Mouse (Mus musculus) heart, embryonic 13.5 days (tissue): ENCODE data around the gene Cacna1b. TPM values are rescaled to one million over a fixed set of nuclear protein-coding genes. Genes with fewer than 3 reads are reported as not detected.
A peak's percentile ranks its signal among the peaks of the same experiment; 100 is the strongest.

Experiments
- ATAC-seq: fragments of 200-750 bp; cut with Nextera tagmentation; 2 replicates; pipeline ENCODE4 v1.8.0; 2017; ENCODE audit warnings: moderate TSS enrichment; ENCODE audit not compliant: insufficient number of reproducible peaks, low FRiP score, low TSS enrichment; ENCODE audit errors: extremely low read depth
- H3K27ac ChIP-seq: fragments of 300-500 bp; sonication (generic); replicated peaks from 2 replicates; pipeline ENCODE4 v1.5.1; 2015; ENCODE audit warnings: moderate library complexity, mild to moderate bottlenecking, inconsistent platforms
- H3K27me3 ChIP-seq: fragments of 300-500 bp; sonication (generic); replicated peaks from 2 replicates; pipeline ENCODE4 v1.6.1; 2015; ENCODE audit warnings: mild to moderate bottlenecking, inconsistent platforms
- H3K36me3 ChIP-seq: fragments of 300-500 bp; sonication (generic); 2 replicates; pipeline ENCODE4 v1.6.1; 2015; ENCODE audit warnings: mild to moderate bottlenecking, inconsistent platforms
- H3K4me1 ChIP-seq: fragments of 300-500 bp; sonication (generic); 2 replicates; pipeline ENCODE4 v1.6.1; 2015; ENCODE audit warnings: inconsistent platforms
- H3K4me2 ChIP-seq: fragments of 300-500 bp; sonication (generic); 2 replicates; pipeline ENCODE4 v1.6.1; 2015; ENCODE audit warnings: inconsistent platforms, mild to moderate bottlenecking, moderate library complexity
- H3K4me3 ChIP-seq: fragments of 300-500 bp; sonication (generic); 2 replicates; pipeline ENCODE4 v1.5.1; 2015; ENCODE audit warnings: moderate library complexity, mild to moderate bottlenecking, inconsistent platforms
- H3K9ac ChIP-seq: fragments of 300-500 bp; sonication (generic); 2 replicates; pipeline ENCODE4 v1.6.1; 2015; ENCODE audit warnings: inconsistent platforms, mild to moderate bottlenecking, moderate library complexity
- H3K9me3 ChIP-seq: fragments of 300-500 bp; sonication (generic); 2 replicates; pipeline ENCODE4 v1.6.1; 2016; ENCODE audit warnings: inconsistent platforms
- WGBS: fragments of 180-500 bp; shearing (Covaris S2); methylation state at CpG from one replicate; pipeline ENCODE4 v1.1.7; 2015; ENCODE audit warnings: mixed read lengths; 5-methylcytosine and 5-hydroxymethylcytosine counted together
- polyA plus RNA-seq: library from polyadenylated mRNA; unstranded; fragments of >200 nt; fragmentation: Nextera tagmentation; extraction: Ambion mirVana; gene quantifications from 2 replicates; pipeline ENCODE4 v1.2.1, GENCODE M21; 2015

The Cacna1b gene
- polyA plus RNA-seq, 1 experiment from 2014 or later = 0.15 TPM

DNA sequence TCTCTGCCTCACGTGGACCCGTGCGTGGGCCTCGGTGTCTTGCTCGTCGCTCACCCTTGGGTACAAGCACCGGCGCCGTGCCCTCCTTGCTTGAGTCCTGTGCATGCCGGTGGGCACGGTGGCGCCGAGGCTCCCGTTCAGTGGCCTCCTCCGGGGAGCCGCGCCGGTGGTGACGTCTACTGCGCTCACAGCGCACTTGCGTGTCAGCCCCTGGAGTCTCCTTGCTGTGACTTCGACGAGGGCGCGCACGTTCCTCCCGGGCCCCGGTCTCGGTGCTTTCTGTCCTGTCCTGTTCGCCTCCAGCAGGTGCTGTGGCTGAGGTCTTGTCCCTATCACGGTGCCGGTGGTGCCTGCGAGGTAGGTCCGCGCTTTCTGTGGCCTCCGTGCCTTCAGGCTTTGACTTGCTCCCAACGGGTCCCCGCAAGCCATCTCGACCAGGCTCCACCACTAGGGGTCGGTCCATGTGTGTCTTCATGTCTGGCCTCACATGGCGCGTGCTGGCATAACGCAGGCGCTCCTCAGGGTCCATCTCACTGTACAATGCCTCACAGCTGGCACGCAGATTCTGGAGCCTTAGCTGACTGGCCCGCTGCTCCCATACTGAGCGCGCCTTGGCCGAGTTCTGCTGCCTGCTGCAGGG, 83.8 kb downstream of the Cacna1b start:
- WGBS = 20% methylated on average over 50 of the region's 50 CpGs
- Histone ChIP-seq H3K27ac (no peak overlapping the region), H3K4me1 (peaks cover 8% of the 10 kb centered on the region), H3K9ac (peak overlapping the region; percentile 37; the same call in 1 of the 2 replicates), H3K36me3 (no peaks in the 10 kb centered on the region), H3K4me3 (peak overlapping the region; percentile 41), H3K9me3 (no peaks in the 10 kb centered on the region), H3K4me2 (peak overlapping the region; percentile 68), H3K27me3 (peaks cover 43% of the 10 kb centered on the region)
- ATAC-seq = no peak

DNA sequence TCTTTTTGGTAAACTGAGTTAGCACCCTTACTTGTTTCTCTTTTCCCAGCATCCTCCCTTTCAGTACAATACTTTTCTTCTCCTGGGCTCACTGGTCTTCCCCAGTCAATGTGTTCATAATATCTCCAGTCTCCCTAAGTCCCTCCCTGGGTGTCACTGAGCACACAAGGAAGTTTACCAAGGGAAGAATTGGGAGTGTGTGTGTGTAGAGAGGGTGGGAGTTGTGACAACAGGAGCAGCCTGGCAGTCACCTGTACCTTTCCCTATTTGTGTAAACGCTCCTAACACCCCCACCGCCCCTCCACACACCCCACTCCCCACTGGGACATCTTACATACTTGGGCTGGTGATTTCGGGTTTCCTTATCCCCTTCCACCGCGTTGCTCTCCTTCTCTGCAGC, 84.4 kb downstream of the Cacna1b start:
- ATAC-seq = no peak
- WGBS = 66% methylated on average over 5 of the region's 5 CpGs
- H3K36me3 ChIP-seq = no peaks in the 10 kb centered on the region
- peak overlapping the region; percentile 68 for H3K4me2 ChIP-seq
- H3K9me3 ChIP-seq = no peaks in the 10 kb centered on the region
- peaks cover 8% of the 10 kb centered on the region for H3K4me1 ChIP-seq
- H3K4me3 ChIP-seq = peak overlapping the region; percentile 41
- H3K27me3 ChIP-seq = peaks cover 43% of the 10 kb centered on the region
- no peak overlapping the region for H3K9ac ChIP-seq
- no peak overlapping the region for H3K27ac ChIP-seq

DNA sequence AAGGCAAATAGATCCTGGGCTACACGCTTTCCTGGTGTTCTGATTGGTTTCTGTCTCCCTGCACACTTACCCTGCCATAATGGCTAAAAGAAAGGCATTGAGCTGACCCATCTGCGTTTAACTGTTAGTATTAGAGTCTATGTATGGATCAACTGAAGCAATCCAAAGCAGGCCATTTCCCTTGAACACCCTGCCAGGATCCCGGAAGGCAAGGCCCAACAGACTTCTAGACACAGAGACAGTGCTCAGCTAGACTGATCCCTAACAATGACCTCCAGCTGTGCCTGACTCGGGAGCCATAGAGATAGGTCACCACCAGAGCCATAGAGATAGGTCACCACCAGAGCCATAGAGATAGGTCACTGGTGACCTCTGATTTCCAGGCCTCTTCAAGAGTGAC, 84.8 kb downstream of the Cacna1b start:
- Histone ChIP-seq H3K4me1 (peaks cover 8% of the 10 kb centered on the region), H3K27ac (no peak overlapping the region), H3K4me3 (no peak overlapping the region), H3K9me3 (no peaks in the 10 kb centered on the region), H3K27me3 (peaks cover 43% of the 10 kb centered on the region), H3K36me3 (no peaks in the 10 kb centered on the region), H3K9ac (no peak overlapping the region), H3K4me2 (no peak overlapping the region)
- ATAC-seq = no peak
- WGBS = 62% methylated on average over 4 of the region's 4 CpGs

DNA sequence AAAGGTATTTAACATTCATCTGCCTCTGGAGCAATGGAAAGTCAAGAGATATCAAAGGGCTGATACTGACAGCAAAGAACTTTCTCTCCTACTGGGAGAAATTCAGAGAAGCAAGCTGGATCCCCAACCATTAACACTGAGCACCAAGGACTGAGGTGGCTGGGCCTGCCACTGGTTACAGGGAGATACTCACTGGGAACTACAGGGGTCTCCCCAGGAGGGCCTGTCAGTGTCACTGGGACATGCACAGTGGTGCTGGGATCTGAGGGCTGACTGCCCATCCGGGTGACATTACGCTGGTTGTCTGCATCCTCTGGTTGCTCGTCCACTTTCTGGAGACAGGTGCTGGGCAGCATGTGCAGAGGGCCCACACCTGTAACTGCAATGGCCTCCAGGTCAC, 85.3 kb downstream of the Cacna1b start:
- H3K4me2 ChIP-seq = no peak overlapping the region

DNA sequence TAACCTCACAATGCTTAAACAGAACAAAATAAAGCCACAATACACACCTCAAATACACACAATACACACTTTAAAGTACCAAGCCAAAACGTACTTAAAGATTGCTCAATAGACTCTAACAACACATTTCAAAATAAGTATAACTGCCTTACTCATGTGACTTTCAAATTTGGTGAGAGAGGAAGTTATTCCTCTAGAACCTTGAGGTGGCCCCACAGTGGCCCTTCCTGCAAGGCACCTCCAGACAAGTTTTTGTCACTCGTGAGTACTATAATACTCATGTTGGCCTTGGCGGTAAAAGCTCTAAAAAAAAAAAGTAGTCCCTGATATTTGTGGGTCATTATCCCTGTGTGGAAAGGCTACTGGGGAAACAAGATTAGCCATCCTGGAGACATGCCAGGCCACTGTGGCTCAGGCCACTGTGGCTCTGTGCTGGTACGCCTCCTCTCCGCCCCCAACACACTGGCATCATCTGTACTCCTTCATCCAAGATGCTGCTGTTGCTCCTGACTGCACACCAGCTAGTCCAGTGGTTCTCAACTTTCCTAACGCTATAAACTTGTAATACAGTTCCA, 88.4 kb downstream of the Cacna1b start:
- peaks cover 8% of the 10 kb centered on the region for H3K4me1 ChIP-seq
- no peaks in the 10 kb centered on the region for H3K36me3 ChIP-seq
- no peak for ATAC-seq
- H3K4me2 ChIP-seq = no peak overlapping the region
- no peak overlapping the region for H3K4me3 ChIP-seq
- H3K27me3 ChIP-seq = peaks cover 21% of the 10 kb centered on the region
- H3K9ac ChIP-seq = no peak overlapping the region
- 73% methylated on average over 6 of the region's 6 CpGs for WGBS
- no peaks in the 10 kb centered on the region for H3K9me3 ChIP-seq
- no peak overlapping the region for H3K27ac ChIP-seq

More for the DNA sequence above, 85.3 kb downstream of the Cacna1b start:
- 75% methylated on average over 3 of the region's 3 CpGs for WGBS
- Histone ChIP-seq H3K9ac (no peak overlapping the region), H3K4me1 (peaks cover 8% of the 10 kb centered on the region), H3K36me3 (no peaks in the 10 kb centered on the region), H3K27me3 (peaks cover 43% of the 10 kb centered on the region), H3K27ac (no peak overlapping the region), H3K9me3 (no peaks in the 10 kb centered on the region), H3K4me3 (no peak overlapping the region)
- ATAC-seq = no peak

DNA sequence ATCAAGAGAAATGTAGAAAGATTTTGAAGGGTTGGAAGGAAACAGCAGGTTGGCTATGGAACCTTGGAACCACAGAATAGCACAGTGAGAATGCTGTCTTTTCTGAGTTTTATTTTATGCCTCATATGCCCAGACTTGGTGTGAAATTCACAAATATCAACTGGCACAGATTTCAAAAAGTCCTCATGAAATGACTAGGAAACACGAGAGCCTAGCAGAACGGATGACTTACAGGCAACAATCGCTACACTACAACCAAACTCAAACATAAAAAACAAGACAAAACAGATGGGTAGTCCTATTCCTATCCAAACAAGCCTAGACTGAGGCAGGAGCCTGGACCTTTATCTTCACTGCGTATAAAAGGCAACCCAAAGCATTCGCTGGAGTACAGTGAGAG, 94.4 kb downstream of the Cacna1b start:
- H3K4me3 ChIP-seq = no peak overlapping the region
- WGBS = 78% methylated on average over 5 of the region's 5 CpGs
- H3K9me3 ChIP-seq = no peaks in the 10 kb centered on the region
- no peaks in the 10 kb centered on the region for H3K27me3 ChIP-seq
- no peak overlapping the region for H3K27ac ChIP-seq
- ATAC-seq = no peak
- H3K4me1 ChIP-seq = peaks cover 4% of the 10 kb centered on the region; the same call in 1 of the 2 replicates
- H3K36me3 ChIP-seq = no peaks in the 10 kb centered on the region
- H3K4me2 ChIP-seq = no peak overlapping the region
- H3K9ac ChIP-seq = no peak overlapping the region

DNA sequence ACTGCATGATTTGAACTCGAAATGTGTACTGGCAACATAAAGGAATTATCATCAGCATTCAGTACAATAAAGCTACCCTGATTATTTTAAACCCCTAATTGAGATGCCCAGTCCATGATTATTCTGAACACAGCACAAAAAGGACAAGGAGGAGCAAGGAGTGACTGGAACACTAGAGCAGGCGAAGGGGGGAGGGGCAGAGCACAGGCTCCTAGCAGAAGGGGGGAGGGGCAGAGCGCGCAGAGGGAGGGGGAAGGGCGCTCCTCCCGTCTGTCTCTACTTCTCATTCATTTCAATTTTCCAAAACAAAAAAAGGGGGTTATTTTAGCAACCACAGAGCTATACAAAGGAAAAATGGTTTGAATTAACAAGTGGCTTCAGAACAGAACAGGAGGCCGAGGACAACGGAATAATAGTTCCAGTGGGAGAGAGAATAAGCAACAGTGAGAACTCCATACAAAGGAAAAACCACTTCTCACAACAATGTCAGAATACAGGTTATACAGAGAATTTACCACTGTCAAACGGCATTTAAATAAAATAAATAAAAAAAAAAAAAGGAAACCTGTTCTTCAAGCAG, 98.2 kb downstream of the Cacna1b start:
- no peak for ATAC-seq
- H3K27me3 ChIP-seq = no peaks in the 10 kb centered on the region
- H3K4me1 ChIP-seq = peaks cover 4% of the 10 kb centered on the region; the same call in 1 of the 2 replicates
- H3K4me3 ChIP-seq = no peak overlapping the region
- H3K9me3 ChIP-seq = no peaks in the 10 kb centered on the region
- 27% methylated on average over 9 of the region's 9 CpGs for WGBS
- H3K36me3 ChIP-seq = no peaks in the 10 kb centered on the region
- no peak overlapping the region for H3K9ac ChIP-seq
- H3K4me2 ChIP-seq = peak overlapping the region; percentile 36
- H3K27ac ChIP-seq = no peak overlapping the region

DNA sequence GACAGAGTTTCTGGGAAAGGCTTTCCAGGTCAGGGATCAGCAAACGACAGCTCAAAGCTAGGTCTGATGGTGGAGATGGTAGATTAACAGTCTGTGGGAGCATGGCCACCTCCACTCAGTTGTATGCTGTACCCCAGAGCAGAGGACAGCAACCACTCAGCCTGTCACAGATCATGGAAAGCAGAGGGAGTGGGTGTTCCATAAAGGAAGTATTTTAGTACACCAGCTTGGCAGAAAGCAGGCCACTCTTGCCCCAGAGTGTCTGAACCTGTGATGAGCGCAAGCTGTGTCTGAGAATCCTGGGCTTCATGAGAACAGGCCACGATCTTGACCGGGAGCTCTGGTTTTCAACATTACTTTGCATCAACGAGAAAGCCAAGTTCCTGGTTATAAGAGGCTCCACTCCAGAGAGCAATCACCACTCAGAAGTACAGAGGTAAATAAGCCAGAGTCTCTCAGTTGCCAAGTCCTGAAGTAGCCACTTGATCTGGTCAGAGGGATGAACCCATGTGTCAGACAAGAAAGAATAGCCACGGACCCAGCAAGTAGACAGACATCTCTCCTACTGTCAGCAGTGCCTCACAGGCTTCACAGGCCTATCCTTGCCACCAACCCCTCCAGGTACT, 103.7 kb downstream of the Cacna1b start:
- Histone ChIP-seq H3K36me3 (no peaks in the 10 kb centered on the region), H3K27ac (no peak overlapping the region), H3K9ac (no peak overlapping the region), H3K4me1 (0 out of 2 replicates have a peak, but pooled peaks cover 5% of the 10 kb centered on the region), H3K9me3 (no peaks in the 10 kb centered on the region), H3K4me3 (no peak overlapping the region), H3K4me2 (no peak overlapping the region), H3K27me3 (no peaks in the 10 kb centered on the region)
- WGBS = 48% methylated on average over 6 of the region's 6 CpGs
- ATAC-seq = no peak

DNA sequence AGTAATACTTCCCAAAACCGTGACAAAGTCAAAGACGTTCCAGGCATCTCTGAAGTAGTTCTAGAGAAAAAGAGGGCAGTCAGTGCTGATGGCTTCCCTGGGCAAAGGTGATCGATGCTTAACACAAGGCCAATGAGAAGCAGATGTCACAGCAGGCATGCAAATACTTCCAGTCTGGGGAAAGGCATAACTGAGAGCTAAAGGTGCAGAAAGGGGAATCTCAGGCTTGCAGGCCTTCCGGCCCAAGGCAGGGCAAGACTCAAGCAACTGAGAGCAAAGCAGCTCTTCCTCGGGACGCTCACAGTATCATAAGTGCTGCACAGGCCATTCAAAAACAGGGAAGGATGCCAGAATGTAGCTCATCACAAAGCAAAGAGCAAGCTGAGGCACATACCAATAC, 114.4 kb downstream of the Cacna1b start:
- H3K27me3 ChIP-seq = no peaks in the 10 kb centered on the region
- no peaks in the 10 kb centered on the region for H3K36me3 ChIP-seq
- no peak overlapping the region for H3K27ac ChIP-seq
- H3K9ac ChIP-seq = no peak overlapping the region
- no peaks in the 10 kb centered on the region for H3K9me3 ChIP-seq
- 75% methylated on average over 6 of the region's 6 CpGs for WGBS
- no peaks in the 10 kb centered on the region for H3K4me1 ChIP-seq
- no peak for ATAC-seq
- no peak overlapping the region for H3K4me2 ChIP-seq
- H3K4me3 ChIP-seq = no peak overlapping the region

DNA sequence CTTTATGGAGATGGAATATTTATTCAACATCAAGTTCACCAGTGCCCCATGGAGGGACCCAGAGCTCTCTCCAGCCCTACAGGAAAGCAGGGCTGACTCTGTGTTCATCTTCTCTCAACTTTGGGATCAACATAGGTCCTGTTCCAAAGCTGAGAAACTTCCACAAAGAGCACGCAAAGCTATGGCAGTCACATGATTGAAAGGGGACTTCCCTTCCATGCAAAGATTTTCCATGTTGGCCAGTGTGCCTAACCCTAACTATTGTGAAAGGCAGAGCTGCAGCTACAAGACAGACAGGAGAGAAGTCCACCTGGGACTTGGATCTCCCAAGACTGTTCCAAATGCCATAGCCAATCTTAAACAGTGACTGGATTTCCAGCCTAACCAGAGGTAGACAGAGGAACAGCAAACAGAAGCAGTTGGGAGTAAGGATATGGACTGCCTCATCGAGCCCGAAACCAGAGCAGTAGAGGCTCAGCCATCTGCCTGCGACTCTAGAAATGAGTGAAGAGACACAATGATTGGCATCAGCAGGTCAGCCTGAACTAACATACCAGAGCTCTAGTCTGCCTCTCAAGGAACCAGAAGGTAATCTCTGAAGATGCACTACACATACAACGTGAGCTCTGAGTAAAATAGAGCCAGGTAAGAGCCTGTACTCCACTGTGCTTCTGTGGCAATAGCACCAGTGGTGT, 116.4 kb downstream of the Cacna1b start:
- Histone ChIP-seq H3K27ac (no peak overlapping the region), H3K4me1 (no peaks in the 10 kb centered on the region), H3K4me3 (no peak overlapping the region), H3K27me3 (no peaks in the 10 kb centered on the region), H3K9me3 (no peaks in the 10 kb centered on the region), H3K9ac (no peak overlapping the region), H3K36me3 (no peaks in the 10 kb centered on the region), H3K4me2 (no peak overlapping the region)
- WGBS = 82% methylated on average over 5 of the region's 5 CpGs
- no peak for ATAC-seq

DNA sequence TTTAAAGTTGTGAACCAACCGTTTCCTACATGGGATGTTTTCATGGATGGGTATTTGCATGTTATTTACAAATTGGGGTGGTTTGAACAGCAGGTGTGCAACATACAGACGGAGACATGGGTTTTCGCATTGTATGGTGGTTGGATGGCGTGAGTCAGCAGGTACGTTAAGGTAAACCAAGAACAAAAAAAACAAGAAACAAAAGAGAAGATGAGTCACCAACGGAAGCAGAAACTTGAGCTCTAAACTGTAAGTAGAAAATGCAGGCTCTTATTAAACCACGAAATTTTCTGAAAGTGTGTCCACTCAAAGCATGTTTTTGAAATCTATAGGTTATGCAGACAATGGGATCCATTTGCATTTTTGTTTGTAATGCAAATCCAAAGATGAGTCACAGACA, 120.1 kb downstream of the Cacna1b start:
- ATAC-seq = no peak

More for the DNA sequence above, 120.1 kb downstream of the Cacna1b start:
- Histone ChIP-seq H3K4me2 (no peak overlapping the region), H3K27ac (no peak overlapping the region), H3K4me3 (no peak overlapping the region), H3K9ac (no peak overlapping the region), H3K9me3 (no peaks in the 10 kb centered on the region), H3K27me3 (no peaks in the 10 kb centered on the region; the same call in 1 of the 2 replicates), H3K4me1 (no peaks in the 10 kb centered on the region), H3K36me3 (no peaks in the 10 kb centered on the region)
- 75% methylated on average over 7 of the region's 7 CpGs for WGBS
